Mouse (Mus musculus) cerebellum, adult 9-10 months (tissue): ENCODE measurements around the gene Uba52.
"Not testable (repeated sequence)": the region's sequence is repeated elsewhere in the genome, so short reads cannot be mapped to it uniquely, and the experiment has no call there.

ENCODE experiments used
- DNase-seq: peaks from one replicate; pipeline ENCODE4 v3.0.0; 2022

Gene Uba52

DNA sequence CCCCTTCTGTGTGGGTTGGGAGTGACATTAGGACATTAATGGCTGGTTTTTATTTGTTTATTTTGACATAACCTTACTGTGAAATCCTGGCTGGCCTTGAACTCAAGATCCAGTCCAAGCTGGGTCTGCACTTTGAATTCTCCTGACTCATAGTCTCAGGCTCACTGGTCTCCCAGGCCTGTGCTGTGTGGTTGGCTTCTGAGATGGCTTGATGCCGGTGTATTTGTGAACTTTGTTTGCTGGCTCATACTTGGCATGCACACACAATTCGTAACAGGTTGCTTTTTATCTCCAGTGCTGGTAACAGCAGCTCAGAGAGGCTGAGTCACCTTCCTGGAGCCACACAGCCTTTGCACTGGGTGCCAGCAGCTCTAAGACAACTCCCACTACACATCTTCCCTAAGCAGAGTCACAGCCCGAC lies 19.1 kb upstream of the Uba52 start:
- DNase-seq, result no peak

GRCm38 (mm10) chr8:70529299-70529698 lies 18.7 kb upstream of the Uba52 start:
- no peak for DNase-seq

GRCm38 (mm10) chr8:70528182-70528797 lies 17.7 kb upstream of the Uba52 start:
- no peak for DNase-seq

- peak; percentile 99 for DNase-seq
Measured at GRCm38 (mm10) chr8:70527512-70528181, 17.0 kb upstream of the Uba52 start, which contains the start of the genes Fkbp8 and Kxd1. Fkbp8 (plus strand) TSS chr8:70527724. Kxd1 (minus strand) TSS chr8:70527956.

- no peak for DNase-seq
Measured at GRCm38 (mm10) chr8:70527111-70527511, 16.5 kb upstream of the Uba52 start.

DNA sequence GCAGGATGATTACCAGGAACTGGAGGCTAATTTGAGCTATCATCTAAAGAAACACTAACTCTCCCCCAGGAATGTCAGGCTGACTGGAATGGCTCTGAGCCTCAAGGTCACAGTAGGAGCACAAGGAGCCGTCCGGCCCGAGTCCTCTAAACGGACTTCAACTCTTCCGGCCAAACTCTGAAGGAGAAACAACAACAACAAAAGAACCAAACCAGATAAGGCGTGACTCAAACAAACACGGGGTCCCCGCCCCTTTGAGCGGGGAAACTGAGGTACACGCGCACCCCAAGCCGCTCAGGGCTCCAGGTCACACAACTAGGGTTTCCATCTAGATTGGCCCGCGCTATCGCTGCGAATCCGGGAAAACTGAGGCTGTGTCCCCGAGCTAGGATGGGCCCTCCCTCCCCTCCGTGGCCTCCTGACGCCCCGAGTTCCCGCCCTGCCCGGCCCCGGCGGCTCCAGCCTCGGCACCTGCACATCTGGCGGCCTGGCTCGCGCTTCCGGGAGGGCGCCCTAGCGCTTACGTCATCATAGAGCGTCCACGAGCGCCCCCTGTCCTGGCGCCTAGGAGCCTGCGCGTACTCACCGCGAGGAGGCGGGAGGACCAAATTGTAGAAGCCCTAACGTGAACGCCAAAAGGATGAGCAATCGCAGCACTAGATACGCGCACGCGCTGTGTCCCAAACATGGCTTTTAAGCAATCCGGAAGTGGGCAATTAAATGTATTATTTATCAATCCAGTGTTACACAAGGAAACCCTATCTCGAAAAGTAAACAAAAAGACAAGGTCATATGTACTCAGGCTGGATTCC lies 12.2 kb upstream of the Uba52 start:
- DNase-seq, result peak; percentile 96

DNA sequence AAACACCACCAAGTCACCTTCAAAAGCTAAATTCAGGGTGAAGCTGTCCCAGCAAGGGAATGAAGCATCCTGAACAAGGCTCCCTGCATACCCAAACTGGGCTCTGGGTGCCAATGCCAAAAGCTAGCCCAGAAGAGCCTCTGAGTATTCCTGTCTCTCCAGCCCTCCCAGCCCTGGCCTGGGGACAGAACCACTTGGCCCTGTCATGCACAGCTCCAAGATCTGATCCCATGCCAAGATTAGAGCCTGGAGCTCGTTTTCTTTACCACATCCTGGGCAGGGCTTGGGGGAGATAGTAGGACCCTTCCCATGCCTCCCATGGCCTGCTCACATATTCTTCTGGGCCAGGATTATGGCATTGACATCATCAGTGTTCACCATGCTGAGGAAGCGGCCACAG lies 9.0 kb upstream of the Uba52 start:
- no peak for DNase-seq

DNA sequence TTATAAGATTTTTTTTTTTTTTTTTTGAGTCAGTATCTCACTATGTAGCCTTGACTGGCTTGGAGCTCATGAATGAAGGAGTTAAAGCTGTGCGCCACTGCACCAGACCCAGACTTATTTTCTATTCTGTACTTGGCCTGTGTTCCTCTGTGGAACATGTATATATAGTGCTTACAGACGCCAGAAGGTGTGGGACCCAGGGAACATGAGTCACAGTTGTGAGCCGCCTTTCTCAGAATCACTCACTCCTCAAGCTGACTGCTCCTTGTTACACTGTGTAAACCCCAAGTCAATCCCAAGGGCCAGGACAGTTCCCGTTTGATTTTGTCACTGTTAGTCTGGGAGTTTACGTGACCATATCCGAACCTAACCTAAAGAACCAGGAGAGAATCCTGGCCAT lies 8.4 kb upstream of the Uba52 start:
- DNase-seq, result no peak

DNA sequence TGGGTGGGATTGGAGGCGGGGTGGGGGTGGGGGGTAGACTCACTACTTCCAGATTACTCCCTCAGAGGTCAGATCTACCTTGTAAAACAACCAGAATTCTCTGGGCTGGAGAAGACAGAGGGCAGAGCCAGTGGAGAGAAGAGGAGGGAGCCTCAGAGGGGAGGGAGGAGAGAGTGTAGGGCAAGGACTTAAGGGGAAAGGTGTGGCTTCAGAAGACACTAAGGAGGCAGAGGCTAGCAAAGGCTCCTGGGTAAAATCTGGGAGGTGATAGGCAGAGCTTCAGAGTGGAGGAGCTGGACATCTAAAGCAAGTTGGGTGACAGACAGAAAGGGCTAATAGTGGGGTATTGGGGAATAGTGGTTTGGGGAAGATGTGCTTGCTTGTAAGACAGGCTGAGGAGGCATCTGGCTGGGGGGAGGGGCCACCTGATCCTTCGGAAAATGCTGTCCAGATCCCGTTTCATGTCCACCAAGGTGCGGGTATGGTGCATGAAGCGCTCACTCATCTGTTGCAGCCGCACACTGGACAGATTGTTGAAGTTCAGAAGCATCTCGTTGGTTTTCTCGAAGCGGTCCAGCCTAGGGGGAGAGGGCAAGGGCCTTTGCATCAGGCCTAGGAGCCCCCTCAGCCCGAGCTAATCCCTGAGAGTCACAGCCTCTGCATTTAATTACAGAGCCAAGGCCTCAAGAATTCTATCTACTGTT lies 7.5 kb upstream of the Uba52 start:
- DNase-seq, result no peak

GRCm38 (mm10) chr8:70513441-70513840 lies 2.8 kb upstream of the Uba52 start:
- no peak for DNase-seq

GRCm38 (mm10) chr8:70512253-70512903 lies 1.8 kb upstream of the Uba52 start:
- no peak for DNase-seq

- DNase-seq, result no peak
Measured at GRCm38 (mm10) chr8:70511770-70512169, 1.2 kb upstream of the Uba52 start.

- DNase-seq, result not testable (repeated sequence)
Measured at GRCm38 (mm10) chr8:70511174-70511573, 573 bp upstream of the Uba52 start.

DNA sequence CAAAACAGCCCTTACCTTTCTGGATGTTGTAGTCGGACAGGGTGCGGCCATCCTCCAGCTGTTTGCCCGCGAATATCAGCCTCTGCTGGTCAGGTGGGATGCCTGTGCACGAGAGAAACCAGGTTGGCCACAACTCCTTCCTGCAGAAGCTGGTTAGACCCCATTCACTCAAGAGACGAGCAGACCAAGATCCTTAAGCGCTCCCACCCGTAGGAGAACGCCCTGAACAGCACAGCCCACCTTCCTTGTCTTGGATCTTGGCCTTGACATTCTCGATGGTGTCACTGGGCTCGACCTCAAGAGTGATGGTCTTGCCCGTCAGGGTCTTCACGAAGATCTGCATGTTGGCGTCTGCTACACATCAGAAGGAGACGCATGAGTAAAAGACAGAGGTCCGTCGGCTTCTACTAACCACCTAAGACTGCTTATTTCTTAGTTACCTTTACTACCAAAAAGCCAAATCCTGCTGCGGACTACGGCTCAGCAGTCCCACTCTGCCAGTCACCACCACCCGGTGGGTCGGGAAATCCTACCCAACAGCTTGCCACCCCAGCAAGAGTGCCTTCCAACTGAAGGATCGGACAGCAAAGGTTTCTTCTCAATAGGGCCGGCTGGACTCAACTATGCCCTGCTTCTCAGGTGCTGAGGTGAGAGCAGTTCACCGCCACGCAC lies 1.2 kb downstream of the Uba52 start:
- DNase-seq, result no peak

DNA sequence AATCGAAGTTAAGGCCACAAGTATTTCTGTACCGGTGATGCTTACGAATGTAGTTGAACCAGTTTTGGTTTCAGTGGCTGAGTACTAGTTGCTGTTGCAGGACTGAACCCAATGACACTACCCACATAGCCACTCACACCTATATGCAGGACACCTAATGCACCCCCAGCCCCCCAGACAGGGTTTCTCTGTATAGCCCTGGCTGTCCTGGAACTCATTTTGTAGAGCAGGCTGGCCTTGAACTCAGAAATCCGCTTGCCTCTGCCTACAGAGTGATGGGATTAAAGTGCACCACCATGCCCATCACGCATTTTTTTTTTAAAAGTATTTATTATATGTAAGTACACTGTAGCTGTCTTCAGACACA lies 3.6 kb downstream of the Uba52 start:
- DNase-seq, result no peak

DNA sequence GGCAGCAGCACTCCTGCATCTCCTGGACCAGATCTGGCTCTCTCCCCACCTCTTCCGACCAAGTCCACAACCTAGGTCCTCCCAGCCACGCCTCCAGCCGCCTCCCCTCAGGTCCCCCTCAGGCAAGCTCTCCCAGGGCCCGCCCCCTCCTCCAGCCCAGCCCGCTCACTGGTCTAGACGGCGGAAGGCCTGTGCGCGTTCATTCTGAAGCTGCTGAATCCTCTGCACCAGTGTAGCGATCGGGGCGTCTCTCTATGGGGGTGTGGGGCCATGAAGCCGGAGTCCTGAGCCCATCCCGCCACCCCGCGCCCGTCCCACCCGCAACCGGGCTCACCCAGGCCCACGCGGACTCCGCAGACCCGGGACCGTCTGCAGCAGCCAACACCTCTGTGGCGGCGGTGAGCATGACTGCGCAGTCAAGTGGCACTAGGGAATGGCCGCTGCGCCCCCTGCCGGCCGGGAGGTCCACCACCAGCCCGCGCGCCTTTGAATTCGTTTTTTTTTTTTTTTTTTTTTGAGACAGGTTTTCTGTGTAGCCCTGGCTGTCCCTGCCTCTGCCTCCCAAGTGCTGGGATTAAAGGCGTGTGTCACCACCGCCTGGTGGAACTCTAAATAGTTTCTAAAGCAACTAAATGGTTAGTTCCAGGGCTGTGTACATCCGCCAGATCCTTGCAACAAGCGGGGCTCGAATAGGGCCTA lies 4.1 kb downstream of the Uba52 start, which contains the start of gene Rex1bd:
Rex1bd (minus strand) TSS at position 425 of the 699 bp plus-strand sequence.
- DNase-seq, result peak; percentile 92

DNA sequence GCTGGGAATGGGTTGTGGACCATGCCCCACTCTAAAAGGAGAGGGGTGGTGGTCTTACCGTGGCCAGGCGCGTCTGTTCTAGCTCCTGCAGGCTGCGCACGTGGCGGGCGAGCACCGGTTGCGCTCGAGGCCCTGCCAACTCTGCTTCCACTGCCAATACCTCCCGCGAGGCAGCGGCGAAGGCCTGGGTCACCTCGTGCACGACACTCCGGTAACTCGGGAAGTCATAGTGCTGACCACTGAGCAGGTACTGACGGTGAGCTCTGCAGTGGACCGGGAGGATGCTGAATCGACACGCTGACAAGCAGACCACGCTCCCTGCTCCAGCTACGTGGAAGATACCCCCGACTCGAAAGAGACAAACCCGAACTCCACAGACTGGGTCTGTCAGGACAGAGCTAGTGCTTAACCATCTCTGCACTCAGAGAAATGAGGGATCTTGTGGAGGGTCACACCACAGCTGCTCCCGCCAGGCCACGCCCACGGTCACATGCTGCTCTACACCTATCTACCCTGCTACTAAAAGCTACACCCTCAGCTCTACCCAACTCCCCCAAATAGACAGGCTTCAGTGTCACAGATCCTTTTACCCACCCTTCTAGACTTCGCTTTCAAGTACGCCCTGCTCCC lies 4.8 kb downstream of the Uba52 start:
- DNase-seq, result no peak

DNA sequence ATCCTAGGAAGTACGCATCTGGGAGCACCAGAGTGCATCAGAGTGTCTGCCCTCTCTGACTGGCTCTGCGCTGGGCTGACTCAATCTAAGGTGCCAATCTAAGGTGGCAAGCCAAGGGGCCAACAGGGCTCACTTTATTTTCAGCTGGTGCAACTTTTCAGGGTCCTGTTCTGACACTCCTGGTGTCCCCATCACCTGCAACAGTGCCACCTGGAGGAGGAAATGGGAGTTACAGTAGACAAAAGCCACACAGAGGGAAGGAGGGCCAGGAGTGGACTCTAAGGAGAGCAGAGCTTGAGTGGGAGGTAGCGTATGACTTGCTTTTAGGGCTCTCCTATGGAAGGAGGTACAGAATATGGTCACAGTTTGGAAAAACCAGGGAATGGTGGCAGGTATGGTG lies 5.8 kb downstream of the Uba52 start:
- DNase-seq, result peak; percentile 91

DNA sequence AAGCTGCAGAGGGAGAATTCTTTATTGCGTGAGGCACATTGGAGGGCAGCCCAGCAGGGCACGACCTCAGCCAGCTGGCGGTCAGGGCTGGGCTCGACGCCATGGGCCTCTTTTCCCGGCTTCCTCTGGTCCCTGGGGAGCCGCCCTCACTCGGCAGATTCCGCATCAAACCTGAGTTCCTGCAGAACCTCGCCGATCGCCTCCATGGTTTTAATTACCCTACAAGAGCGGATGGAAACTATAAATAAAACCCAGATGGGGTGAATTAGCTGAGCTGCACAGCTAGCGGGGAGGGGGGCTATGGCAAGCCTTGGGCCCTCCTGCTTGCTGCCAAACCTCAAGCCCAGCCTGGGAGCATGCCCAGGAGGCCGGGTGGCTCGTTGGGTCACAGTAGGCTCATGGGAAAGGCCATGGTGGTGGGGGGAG lies 6.3 kb downstream of the Uba52 start:
- DNase-seq, result no peak

GRCm38 (mm10) chr8:70503062-70503750 lies 7.4 kb downstream of the Uba52 start:
- peak; percentile 84 for DNase-seq
